Mouse (Mus musculus): ENCODE data around the gene Cdh13. TPM values are rescaled to one million over a fixed set of nuclear protein-coding genes. Genes with fewer than 3 reads are reported as not detected.

Gene Cdh13
- polyA plus RNA-seq, 1 experiment from 2014 or later, result 198 TPM

- Histone ChIP-seq H3K4me3 (ENCODE audit: low read depth, low read length) (no peak overlapping the region), H3K4me1 (ENCODE audit: control insufficient read depth, insufficient read depth, low read length) (no peaks in the 10 kb centered on the region), H3K27ac (ENCODE audit: low read depth, low read length) (no peak overlapping the region), H3K27me3 (ENCODE audit: control insufficient read depth, insufficient read depth, low read length) (no peaks in the 10 kb centered on the region), H3K4me2 (ENCODE audit: low read depth, low read length) (no peak overlapping the region), H3K9ac (replicated peaks; ENCODE audit: low read depth, low read length) (no peak overlapping the region), H3K9me3 (ENCODE audit: control insufficient read depth, low read length) (no peaks in the 10 kb centered on the region), H3K36me3 (ENCODE audit: control insufficient read depth, insufficient read depth, low read length) (no peaks in the 10 kb centered on the region)
- 65% methylated on average over 9 of the region's 9 CpGs for WGBS
- no peak for ATAC-seq (ENCODE audit: low read depth)
These were observed 925.0 kb downstream of the Cdh13 start for GRCm38 (mm10) chr8:119208567-119208966.

GRCm38 (mm10) chr8:119224547-119224946 lies 941.0 kb downstream of the Cdh13 start:
- no peak overlapping the region for H3K4me3 ChIP-seq (ENCODE audit: low read depth, low read length)
- H3K27ac ChIP-seq (ENCODE audit: low read depth, low read length), result no peak overlapping the region
- H3K4me2 ChIP-seq (ENCODE audit: low read depth, low read length), result no peak overlapping the region
- H3K9me3 ChIP-seq (ENCODE audit: control insufficient read depth, low read length), result no peaks in the 10 kb centered on the region
- no peak overlapping the region for H3K9ac ChIP-seq (replicated peaks; ENCODE audit: low read depth, low read length)
- ATAC-seq (ENCODE audit: low read depth), result no peak
- no peaks in the 10 kb centered on the region for H3K27me3 ChIP-seq (ENCODE audit: control insufficient read depth, insufficient read depth, low read length)
- 5% methylated on average over 1 of the region's 1 CpGs for WGBS
- H3K36me3 ChIP-seq (ENCODE audit: control insufficient read depth, insufficient read depth, low read length), result no peaks in the 10 kb centered on the region
- H3K4me1 ChIP-seq (ENCODE audit: control insufficient read depth, insufficient read depth, low read length), result no peaks in the 10 kb centered on the region

DNA sequence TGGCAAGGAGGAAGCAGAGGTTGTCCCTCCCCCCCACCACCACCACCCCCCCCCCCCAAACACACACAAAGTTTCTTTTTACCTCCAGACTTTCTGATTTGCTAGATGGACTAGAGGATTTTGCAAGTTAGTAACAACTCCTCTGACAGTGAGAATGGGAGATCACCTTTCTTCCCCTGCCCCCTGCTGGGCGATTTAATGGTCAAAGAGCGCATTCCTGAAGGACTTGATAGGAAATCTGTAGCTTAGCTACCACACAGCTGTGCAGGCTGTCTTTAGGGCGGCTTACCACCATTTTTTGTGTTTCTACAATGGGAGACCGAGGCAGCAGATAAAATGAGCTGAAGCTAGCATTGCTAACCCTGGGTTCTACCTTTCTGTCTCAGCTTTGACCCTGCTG lies 961.6 kb downstream of the Cdh13 start:
- H3K4me1 ChIP-seq (ENCODE audit: control insufficient read depth, insufficient read depth, low read length), result no peaks in the 10 kb centered on the region
- no peak overlapping the region for H3K27ac ChIP-seq (ENCODE audit: low read depth, low read length)
- WGBS, result 45% methylated on average over 4 of the region's 4 CpGs
- H3K4me2 ChIP-seq (ENCODE audit: low read depth, low read length), result no peak overlapping the region
- no peak for ATAC-seq (ENCODE audit: low read depth)
- H3K27me3 ChIP-seq (ENCODE audit: control insufficient read depth, insufficient read depth, low read length), result no peaks in the 10 kb centered on the region
- no peak overlapping the region for H3K4me3 ChIP-seq (ENCODE audit: low read depth, low read length)
- H3K9me3 ChIP-seq (ENCODE audit: control insufficient read depth, low read length), result no peaks in the 10 kb centered on the region
- H3K36me3 ChIP-seq (ENCODE audit: control insufficient read depth, insufficient read depth, low read length), result no peaks in the 10 kb centered on the region
- no peak overlapping the region for H3K9ac ChIP-seq (replicated peaks; ENCODE audit: low read depth, low read length)

- ATAC-seq (ENCODE audit: low read depth), result no peak
- H3K27ac ChIP-seq (ENCODE audit: low read depth, low read length), result no peak overlapping the region
These were observed 962.1 kb downstream of the Cdh13 start for GRCm38 (mm10) chr8:119245641-119246040.

GRCm38 (mm10) chr8:119254358-119254757 lies 970.8 kb downstream of the Cdh13 start:
- no peak overlapping the region for H3K4me2 ChIP-seq (ENCODE audit: low read depth, low read length)
- no peak for ATAC-seq (ENCODE audit: low read depth)
- no peaks in the 10 kb centered on the region for H3K36me3 ChIP-seq (ENCODE audit: control insufficient read depth, insufficient read depth, low read length)
- no peaks in the 10 kb centered on the region for H3K27me3 ChIP-seq (ENCODE audit: control insufficient read depth, insufficient read depth, low read length)
- no peak overlapping the region for H3K4me3 ChIP-seq (ENCODE audit: low read depth, low read length)
- H3K9ac ChIP-seq (replicated peaks; ENCODE audit: low read depth, low read length), result no peak overlapping the region
- no peaks in the 10 kb centered on the region for H3K9me3 ChIP-seq (ENCODE audit: control insufficient read depth, low read length)
- WGBS, result 95% methylated on average over 3 of the region's 3 CpGs
- H3K4me1 ChIP-seq (ENCODE audit: control insufficient read depth, insufficient read depth, low read length), result no peaks in the 10 kb centered on the region
- H3K27ac ChIP-seq (ENCODE audit: low read depth, low read length), result no peak overlapping the region

More at GRCm38 (mm10) chr8:119245641-119246040, 962.1 kb downstream of the Cdh13 start:
- Histone ChIP-seq H3K9ac (replicated peaks; ENCODE audit: low read depth, low read length) (no peak overlapping the region), H3K4me2 (ENCODE audit: low read depth, low read length) (no peak overlapping the region), H3K36me3 (ENCODE audit: control insufficient read depth, insufficient read depth, low read length) (no peaks in the 10 kb centered on the region), H3K4me3 (ENCODE audit: low read depth, low read length) (no peak overlapping the region), H3K4me1 (ENCODE audit: control insufficient read depth, insufficient read depth, low read length) (no peaks in the 10 kb centered on the region), H3K27me3 (ENCODE audit: control insufficient read depth, insufficient read depth, low read length) (no peaks in the 10 kb centered on the region), H3K9me3 (ENCODE audit: control insufficient read depth, low read length) (no peaks in the 10 kb centered on the region)
- 57% methylated on average over 1 of the region's 1 CpGs for WGBS

- H3K9ac ChIP-seq (replicated peaks; ENCODE audit: low read depth, low read length), result no peak overlapping the region
- H3K4me3 ChIP-seq (ENCODE audit: low read depth, low read length), result no peak overlapping the region
- H3K9me3 ChIP-seq (ENCODE audit: control insufficient read depth, low read length), result no peaks in the 10 kb centered on the region
- no peak overlapping the region for H3K27ac ChIP-seq (ENCODE audit: low read depth, low read length)
- H3K4me2 ChIP-seq (ENCODE audit: low read depth, low read length), result no peak overlapping the region
- H3K27me3 ChIP-seq (ENCODE audit: control insufficient read depth, insufficient read depth, low read length), result no peaks in the 10 kb centered on the region
- H3K4me1 ChIP-seq (ENCODE audit: control insufficient read depth, insufficient read depth, low read length), result no peaks in the 10 kb centered on the region
- no peaks in the 10 kb centered on the region for H3K36me3 ChIP-seq (ENCODE audit: control insufficient read depth, insufficient read depth, low read length)
- WGBS, result 44% methylated on average over 11 of the region's 11 CpGs
- ATAC-seq (ENCODE audit: low read depth), result no peak
These were observed 975.1 kb downstream of the Cdh13 start for GRCm38 (mm10) chr8:119258642-119259041.

GRCm38 (mm10) chr8:119263750-119264149 lies 980.2 kb downstream of the Cdh13 start:
- H3K4me3 ChIP-seq (ENCODE audit: low read depth, low read length), result no peak overlapping the region

GRCm38 (mm10) chr8:119266304-119266703 lies 982.8 kb downstream of the Cdh13 start:
- Histone ChIP-seq H3K36me3 (ENCODE audit: control insufficient read depth, insufficient read depth, low read length) (no peaks in the 10 kb centered on the region), H3K27me3 (ENCODE audit: control insufficient read depth, insufficient read depth, low read length) (no peaks in the 10 kb centered on the region), H3K27ac (ENCODE audit: low read depth, low read length) (no peak overlapping the region), H3K4me2 (ENCODE audit: low read depth, low read length) (no peak overlapping the region), H3K9me3 (ENCODE audit: control insufficient read depth, low read length) (no peaks in the 10 kb centered on the region), H3K4me1 (ENCODE audit: control insufficient read depth, insufficient read depth, low read length) (no peaks in the 10 kb centered on the region), H3K4me3 (ENCODE audit: low read depth, low read length) (no peak overlapping the region), H3K9ac (replicated peaks; ENCODE audit: low read depth, low read length) (no peak overlapping the region)
- no peak for ATAC-seq (ENCODE audit: low read depth)
- WGBS, result 85% methylated on average over 4 of the region's 4 CpGs

More at GRCm38 (mm10) chr8:119263750-119264149, 980.2 kb downstream of the Cdh13 start:
- Histone ChIP-seq H3K27ac (ENCODE audit: low read depth, low read length) (no peak overlapping the region), H3K27me3 (ENCODE audit: control insufficient read depth, insufficient read depth, low read length) (no peaks in the 10 kb centered on the region), H3K36me3 (ENCODE audit: control insufficient read depth, insufficient read depth, low read length) (no peaks in the 10 kb centered on the region), H3K9ac (replicated peaks; ENCODE audit: low read depth, low read length) (no peak overlapping the region), H3K4me2 (ENCODE audit: low read depth, low read length) (no peak overlapping the region), H3K9me3 (ENCODE audit: control insufficient read depth, low read length) (no peaks in the 10 kb centered on the region), H3K4me1 (ENCODE audit: control insufficient read depth, insufficient read depth, low read length) (no peaks in the 10 kb centered on the region)
- no peak for ATAC-seq (ENCODE audit: low read depth)
- 56% methylated on average over 7 of the region's 7 CpGs for WGBS

- no peak overlapping the region for H3K4me3 ChIP-seq (ENCODE audit: low read depth, low read length)
- ATAC-seq (ENCODE audit: low read depth), result no peak
- 78% methylated on average over 3 of the region's 3 CpGs for WGBS
- H3K9me3 ChIP-seq (ENCODE audit: control insufficient read depth, low read length), result no peaks in the 10 kb centered on the region
- no peak overlapping the region for H3K9ac ChIP-seq (replicated peaks; ENCODE audit: low read depth, low read length)
- H3K36me3 ChIP-seq (ENCODE audit: control insufficient read depth, insufficient read depth, low read length), result no peaks in the 10 kb centered on the region
- H3K4me2 ChIP-seq (ENCODE audit: low read depth, low read length), result no peak overlapping the region
- H3K27me3 ChIP-seq (ENCODE audit: control insufficient read depth, insufficient read depth, low read length), result no peaks in the 10 kb centered on the region
- no peaks in the 10 kb centered on the region for H3K4me1 ChIP-seq (ENCODE audit: control insufficient read depth, insufficient read depth, low read length)
- H3K27ac ChIP-seq (ENCODE audit: low read depth, low read length), result peak overlapping the region; percentile 28; the same call in 1 of the 2 replicates
These were observed 986.0 kb downstream of the Cdh13 start for GRCm38 (mm10) chr8:119269576-119269975.

Measured in neural tube, embryonic 14.5 days (tissue).